Mouse (Mus musculus) liver, embryonic 14.5 days (tissue): Measurements from ENCODE around the gene Sgip1. TPM values are rescaled to one million over a fixed set of nuclear protein-coding genes. Genes with fewer than 3 reads are reported as not detected.

Experiments used
- ATAC-seq: fragments of 200-750 bp; cut with Nextera tagmentation; 2 replicates; pipeline ENCODE4 v1.8.0; 2017; ENCODE audit warnings: moderate number of reproducible peaks, mild to moderate bottlenecking, moderate library complexity; ENCODE audit not compliant: insufficient read depth
- DNase-seq, 3 experiments: peaks; one replicate each; pipeline ENCODE4 v3.0.0-alpha.2; 2012 to 2013; ENCODE audit warnings: low read depth in 3 of 3, low spot score in 3 of 3
- H3K27ac ChIP-seq: fragments of 300-500 bp; sonication (generic); 2 replicates; pipeline ENCODE4 v1.5.1; 2014; ENCODE audit warnings: moderate library complexity, mild to moderate bottlenecking, control low read depth, inconsistent platforms
- H3K27me3 ChIP-seq: fragments of 300-500 bp; sonication (generic); 2 replicates; pipeline ENCODE4 v1.6.1; 2014; ENCODE audit warnings: mild to moderate bottlenecking, low read length, moderate library complexity; ENCODE audit not compliant: control insufficient read depth, insufficient read depth
- H3K36me3 ChIP-seq: fragments of 300-500 bp; sonication (generic); replicated peaks from 2 replicates; pipeline ENCODE4 v1.6.1; 2014; ENCODE audit warnings: low read depth; ENCODE audit not compliant: control insufficient read depth, insufficient read depth
- H3K4me1 ChIP-seq, 2 experiments: fragments of 200-500 bp in 1 of 2; fragments of 300-500 bp in 1 of 2; sonication (generic) in 1 of 2; replicated peaks; 2 replicates each; pipeline ENCODE4 v1.6.1; 2012 to 2014; ENCODE audit warnings: antibody characterized with exemption in 1 of 2, inconsistent platforms in 1 of 2, low read length in 1 of 2; ENCODE audit not compliant: control insufficient read depth in 2 of 2, insufficient read depth in 2 of 2
- H3K4me2 ChIP-seq: fragments of 300-500 bp; sonication (generic); 2 replicates; pipeline ENCODE4 v1.6.1; 2014; ENCODE audit warnings: low read depth, mild to moderate bottlenecking, control low read depth, moderate library complexity
- H3K4me3 ChIP-seq, 2 experiments: fragments of 200-500 bp in 1 of 2; fragments of 300-500 bp in 1 of 2; sonication (generic) in 1 of 2; 2 replicates each; pipeline ENCODE4 v1.5.1; 2012 to 2014; ENCODE audit warnings: low read depth in 2 of 2, low read length in 2 of 2, mild to moderate bottlenecking in 2 of 2, control low read depth in 1 of 2, inconsistent platforms in 1 of 2, moderate library complexity in 1 of 2; ENCODE audit not compliant: insufficient read depth in 1 of 2
- H3K9ac ChIP-seq: fragments of 300-500 bp; sonication (generic); replicated peaks from 2 replicates; pipeline ENCODE4 v1.6.1; 2014; ENCODE audit warnings: mild to moderate bottlenecking, control low read depth, moderate library complexity
- H3K9me3 ChIP-seq: fragments of 300-500 bp; sonication (generic); 2 replicates; pipeline ENCODE4 v1.6.1; 2016; ENCODE audit warnings: low read length, mixed read lengths; ENCODE audit not compliant: control insufficient read depth
- CTCF ChIP-seq: IDR thresholded peaks from 2 replicates; pipeline ENCODE4 v1.5.1; 2016; ENCODE audit warnings: antibody characterized with exemption, low read depth, control low read depth
- EP300 ChIP-seq: IDR thresholded peaks from 2 replicates; pipeline ENCODE4 v1.6.1; 2016; ENCODE audit warnings: antibody characterized with exemption, low read depth
- WGBS: fragments of 180-500 bp; shearing (Covaris S2); extraction: QIAGEN DNeasy Blood & Tissue Kit; methylation state at CpG from one replicate; pipeline ENCODE4 v1.1.7; 2014; ENCODE audit not compliant: insufficient replicate concordance; 5-methylcytosine and 5-hydroxymethylcytosine counted together
- polyA plus RNA-seq, 2 experiments: library from polyadenylated mRNA; depleted of rRNA in 1 of 2; stranded (reverse) in 1 of 2; unstranded in 1 of 2; fragments of >200 nt; fragmentation: Nextera tagmentation in 1 of 2; extraction: Ambion mirVana in 1 of 2; gene quantifications; 2 replicates each; pipeline versions ENCODE4 v1.2.1 to v1.2.3; 2012 to 2014

The Sgip1 gene
- polyA plus RNA-seq, 2 experiments, result 0.10 to 0.32 TPM

GRCm38 (mm10) chr4:102886902-102887301 is 145.8 kb downstream of the Sgip1 start:
- no peaks in the 10 kb centered on the region for H3K36me3 ChIP-seq
- H3K4me2 ChIP-seq, result no peak overlapping the region
- no peak overlapping the region for H3K27ac ChIP-seq
- no peaks in the 10 kb centered on the region for H3K27me3 ChIP-seq
- DNase-seq, result no peak
- H3K9me3 ChIP-seq, result no peaks in the 10 kb centered on the region
- H3K9ac ChIP-seq, result no peak overlapping the region
- no peak overlapping the region for H3K4me3 ChIP-seq
- no peak for TF ChIP-seq EP300
- no peak for TF ChIP-seq CTCF
- H3K4me1 ChIP-seq, result no peaks in the 10 kb centered on the region
- WGBS, result 59% methylated on average over 4 of the region's 4 CpGs
- no peak for ATAC-seq

GRCm38 (mm10) chr4:102887770-102888689 is 146.9 kb downstream of the Sgip1 start:
- Histone ChIP-seq H3K4me1 (no peaks in the 10 kb centered on the region), H3K27ac (no peak overlapping the region), H3K9ac (no peak overlapping the region), H3K36me3 (no peaks in the 10 kb centered on the region), H3K4me3 (no peak overlapping the region), H3K4me2 (no peak overlapping the region), H3K9me3 (no peaks in the 10 kb centered on the region), H3K27me3 (no peaks in the 10 kb centered on the region)
- 70% methylated on average over 14 of the region's 14 CpGs for WGBS
- TF ChIP-seq EP300 (no peak), CTCF (no peak)
- no peak for DNase-seq
- ATAC-seq, result no peak

- Histone ChIP-seq H3K4me3 (no peak overlapping the region), H3K9me3 (no peaks in the 10 kb centered on the region; the same call in 1 of the 2 replicates), H3K4me1 (no peaks in the 10 kb centered on the region), H3K27me3 (no peaks in the 10 kb centered on the region), H3K9ac (no peak overlapping the region), H3K27ac (no peak overlapping the region), H3K36me3 (no peaks in the 10 kb centered on the region), H3K4me2 (no peak overlapping the region)
- 80% methylated on average over 2 of the region's 2 CpGs for WGBS
- TF ChIP-seq CTCF, result no peak
- TF ChIP-seq EP300, result no peak
- no peak for ATAC-seq
- no peak for DNase-seq
Observed at GRCm38 (mm10) chr4:102895866-102896265, 154.8 kb downstream of the Sgip1 start.

- no peak for TF ChIP-seq EP300
- TF ChIP-seq CTCF, result no peak
- Histone ChIP-seq H3K4me2 (no peak overlapping the region), H3K9me3 (no peaks in the 10 kb centered on the region; the same call in 1 of the 2 replicates), H3K4me1 (no peaks in the 10 kb centered on the region), H3K9ac (no peak overlapping the region), H3K27ac (no peak overlapping the region), H3K27me3 (no peaks in the 10 kb centered on the region), H3K36me3 (no peaks in the 10 kb centered on the region), H3K4me3 (no peak overlapping the region)
- DNase-seq (no peak), ATAC-seq (no peak)
- 46% methylated on average over 4 of the region's 4 CpGs for WGBS
Observed at GRCm38 (mm10) chr4:102898987-102899386, 157.9 kb downstream of the Sgip1 start.

GRCm38 (mm10) chr4:102899683-102900082 is 158.6 kb downstream of the Sgip1 start:
- Histone ChIP-seq H3K4me3 (no peak overlapping the region), H3K4me1 (no peaks in the 10 kb centered on the region), H3K27me3 (no peaks in the 10 kb centered on the region), H3K4me2 (no peak overlapping the region), H3K9me3 (no peaks in the 10 kb centered on the region; the same call in 1 of the 2 replicates), H3K27ac (no peak overlapping the region), H3K9ac (no peak overlapping the region), H3K36me3 (no peaks in the 10 kb centered on the region)
- DNase-seq, result no peak
- WGBS, result 74% methylated on average over 5 of the region's 5 CpGs
- TF ChIP-seq EP300 (no peak), CTCF (no peak)
- ATAC-seq, result no peak
